Mouse (Mus musculus) bone marrow, adult 2 months (tissue): ENCODE data around the gene Pank4.

Source experiments
- CTCF ChIP-seq: fragments of 200-500 bp; IDR thresholded peaks from 2 replicates; pipeline ENCODE4 v1.5.1; 2011; ENCODE audit warnings: low read length, control low read depth; ENCODE audit not compliant: control insufficient read depth, insufficient read depth
- POLR2A ChIP-seq: fragments of 200-500 bp; IDR thresholded peaks from 2 replicates; pipeline ENCODE4 v1.6.1; 2011; ENCODE audit warnings: low read depth, mild to moderate bottlenecking, control low read depth, low read length, borderline replicate concordance; ENCODE audit not compliant: control insufficient read depth

- TF ChIP-seq CTCF (no peak), POLR2A (no peak)
Measured at GRCm38 (mm10) chr4:154946319-154946718, 17.6 kb upstream of the Pank4 start.
